Mouse (Mus musculus): ENCODE data around the gene Pla2g16. TPM values are rescaled to one million over a fixed set of nuclear protein-coding genes. Genes with fewer than 3 reads are reported as not detected.

The Pla2g16 gene
- polyA plus RNA-seq, 1 experiment from 2014 or later, result 10.0 TPM

GRCm38 (mm10) chr19:7566826-7567225, 9.6 kb downstream of the Pla2g16 start:
- no peaks in the 10 kb centered on the region for H3K27me3 ChIP-seq
- no peak overlapping the region for H3K27ac ChIP-seq
- H3K4me2 ChIP-seq, result no peak overlapping the region
- no peak overlapping the region for H3K9ac ChIP-seq
- no peak overlapping the region for H3K4me3 ChIP-seq
- H3K36me3 ChIP-seq, result no peaks in the 10 kb centered on the region
- ATAC-seq (ENCODE audit: insufficient number of reproducible peaks, insufficient read depth, low FRiP score, low TSS enrichment, low read depth), result no peak
- H3K4me1 ChIP-seq, result peaks cover 32% of the 10 kb centered on the region
- 46% methylated on average over 3 of the region's 3 CpGs for WGBS
- H3K9me3 ChIP-seq, result no peaks in the 10 kb centered on the region

- H3K27ac ChIP-seq, result peak overlapping the region; percentile 57
- H3K4me2 ChIP-seq, result no peak overlapping the region
- no peak overlapping the region for H3K9ac ChIP-seq
- 8% methylated on average over 3 of the region's 3 CpGs for WGBS
- no peaks in the 10 kb centered on the region for H3K9me3 ChIP-seq
- H3K27me3 ChIP-seq, result no peaks in the 10 kb centered on the region
- H3K4me3 ChIP-seq, result no peak overlapping the region
- no peak for ATAC-seq (ENCODE audit: insufficient number of reproducible peaks, insufficient read depth, low FRiP score, low TSS enrichment, low read depth)
- no peaks in the 10 kb centered on the region for H3K36me3 ChIP-seq
- peaks cover 22% of the 10 kb centered on the region for H3K4me1 ChIP-seq
Measured at GRCm38 (mm10) chr19:7568364-7568763, 11.1 kb downstream of the Pla2g16 start.

- Histone ChIP-seq H3K4me3 (no peak overlapping the region), H3K27me3 (no peaks in the 10 kb centered on the region), H3K9ac (no peak overlapping the region), H3K36me3 (no peaks in the 10 kb centered on the region), H3K4me2 (no peak overlapping the region), H3K9me3 (no peaks in the 10 kb centered on the region), H3K4me1 (peaks cover 16% of the 10 kb centered on the region), H3K27ac (no peak overlapping the region)
- no peak for ATAC-seq (ENCODE audit: insufficient number of reproducible peaks, insufficient read depth, low FRiP score, low TSS enrichment, low read depth)
- 80% methylated on average over 5 of the region's 5 CpGs for WGBS
Measured at GRCm38 (mm10) chr19:7569650-7570049, 12.4 kb downstream of the Pla2g16 start.

DNA sequence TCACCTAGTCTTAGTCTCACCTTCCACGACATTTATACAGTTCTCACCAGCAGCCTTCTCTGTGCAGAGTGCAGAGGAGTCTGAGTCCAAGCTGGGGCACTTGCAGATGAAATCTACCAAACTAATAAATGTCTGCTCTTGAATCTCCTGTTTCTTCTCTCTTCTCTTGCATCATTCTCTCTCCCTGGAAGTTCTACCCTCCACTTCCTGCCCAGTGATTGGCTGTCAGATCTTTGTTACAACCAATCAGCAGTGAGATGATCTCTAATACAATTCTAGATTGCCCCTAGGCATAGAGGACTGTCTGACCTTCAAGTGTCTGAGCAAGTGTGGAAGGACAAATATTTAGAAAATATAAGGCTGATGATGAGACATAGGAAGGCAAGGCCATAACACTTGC, 18.9 kb downstream of the Pla2g16 start:
- 77% methylated on average over 1 of the region's 1 CpGs for WGBS
- Histone ChIP-seq H3K4me2 (no peak overlapping the region), H3K9me3 (no peaks in the 10 kb centered on the region), H3K27ac (no peak overlapping the region), H3K27me3 (no peaks in the 10 kb centered on the region), H3K4me1 (no peaks in the 10 kb centered on the region), H3K36me3 (no peaks in the 10 kb centered on the region), H3K9ac (no peak overlapping the region), H3K4me3 (no peak overlapping the region)
- ATAC-seq (ENCODE audit: insufficient number of reproducible peaks, insufficient read depth, low FRiP score, low TSS enrichment, low read depth), result no peak

DNA sequence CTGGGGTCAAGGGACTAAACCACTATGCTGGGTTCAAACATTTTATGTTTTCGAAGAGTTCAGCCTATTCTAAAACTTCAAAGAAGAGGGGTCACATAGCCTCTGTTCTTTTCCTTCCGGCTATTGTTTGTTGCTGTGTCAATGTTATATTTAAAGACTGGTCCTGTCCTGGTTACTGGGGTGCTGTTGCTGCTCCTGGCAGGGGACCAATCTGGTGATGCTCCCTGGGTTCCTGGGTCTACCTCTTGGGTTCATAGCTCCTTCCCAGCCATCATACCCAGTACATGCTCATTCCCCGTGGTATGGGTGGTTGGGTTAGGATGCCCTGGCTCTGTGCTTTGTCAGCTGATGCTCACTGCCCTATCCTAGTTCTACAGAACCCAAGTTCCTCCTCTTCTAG, 20.5 kb downstream of the Pla2g16 start:
- 85% methylated on average over 3 of the region's 3 CpGs for WGBS
- ATAC-seq (ENCODE audit: insufficient number of reproducible peaks, insufficient read depth, low FRiP score, low TSS enrichment, low read depth), result no peak
- Histone ChIP-seq H3K27me3 (no peaks in the 10 kb centered on the region), H3K9me3 (no peaks in the 10 kb centered on the region), H3K36me3 (no peaks in the 10 kb centered on the region), H3K4me2 (no peak overlapping the region), H3K9ac (no peak overlapping the region), H3K27ac (no peak overlapping the region), H3K4me1 (0 out of 2 replicates have a peak, but pooled peaks cover under 1% of the 10 kb centered on the region), H3K4me3 (no peak overlapping the region)

GRCm38 (mm10) chr19:7581042-7581441, 23.8 kb downstream of the Pla2g16 start:
- no peaks in the 10 kb centered on the region for H3K9me3 ChIP-seq
- H3K27me3 ChIP-seq, result no peaks in the 10 kb centered on the region
- ATAC-seq (ENCODE audit: insufficient number of reproducible peaks, insufficient read depth, low FRiP score, low TSS enrichment, low read depth), result no peak
- no peaks in the 10 kb centered on the region for H3K36me3 ChIP-seq
- H3K9ac ChIP-seq, result no peak overlapping the region
- H3K4me3 ChIP-seq, result no peak overlapping the region
- H3K4me2 ChIP-seq, result no peak overlapping the region
- peaks cover 8% of the 10 kb centered on the region; the same call in 1 of the 2 replicates for H3K4me1 ChIP-seq
- H3K27ac ChIP-seq, result no peak overlapping the region
- WGBS, result 61% methylated on average over 5 of the region's 5 CpGs

DNA sequence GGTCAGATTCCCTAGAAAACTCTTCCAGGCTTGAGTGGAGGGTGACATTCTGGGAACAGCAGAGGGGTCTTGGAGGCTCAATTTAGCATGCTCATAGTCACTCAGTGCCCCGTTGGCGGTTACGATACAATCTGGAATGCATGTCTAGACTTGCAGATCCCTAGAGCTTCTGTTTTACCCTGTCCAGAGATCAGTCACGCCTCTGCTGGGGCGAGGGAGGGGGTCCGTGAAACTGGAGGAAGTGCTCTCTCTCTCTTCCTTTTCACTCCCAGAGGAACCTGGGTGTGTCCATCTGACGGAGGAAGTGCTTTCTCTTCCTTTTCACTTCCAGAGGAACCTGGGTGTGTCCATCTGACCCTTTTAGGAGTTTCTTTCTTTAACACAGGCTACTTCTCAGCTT, 25.8 kb downstream of the Pla2g16 start:
- Histone ChIP-seq H3K27me3 (no peaks in the 10 kb centered on the region), H3K4me1 (peaks cover 8% of the 10 kb centered on the region; the same call in 1 of the 2 replicates), H3K27ac (no peak overlapping the region), H3K9ac (no peak overlapping the region), H3K4me3 (no peak overlapping the region), H3K4me2 (no peak overlapping the region), H3K9me3 (no peaks in the 10 kb centered on the region; the same call in 1 of the 2 replicates), H3K36me3 (no peaks in the 10 kb centered on the region)
- 43% methylated on average over 7 of the region's 7 CpGs for WGBS
- ATAC-seq (ENCODE audit: insufficient number of reproducible peaks, insufficient read depth, low FRiP score, low TSS enrichment, low read depth), result no peak

GRCm38 (mm10) chr19:7583599-7583998, 26.3 kb downstream of the Pla2g16 start:
- Histone ChIP-seq H3K9ac (no peak overlapping the region), H3K27ac (no peak overlapping the region), H3K4me1 (peaks cover 8% of the 10 kb centered on the region; the same call in 1 of the 2 replicates), H3K36me3 (no peaks in the 10 kb centered on the region), H3K4me2 (no peak overlapping the region), H3K27me3 (no peaks in the 10 kb centered on the region), H3K4me3 (no peak overlapping the region), H3K9me3 (no peaks in the 10 kb centered on the region; the same call in 1 of the 2 replicates)
- 64% methylated on average over 3 of the region's 3 CpGs for WGBS
- ATAC-seq (ENCODE audit: insufficient number of reproducible peaks, insufficient read depth, low FRiP score, low TSS enrichment, low read depth), result no peak

DNA sequence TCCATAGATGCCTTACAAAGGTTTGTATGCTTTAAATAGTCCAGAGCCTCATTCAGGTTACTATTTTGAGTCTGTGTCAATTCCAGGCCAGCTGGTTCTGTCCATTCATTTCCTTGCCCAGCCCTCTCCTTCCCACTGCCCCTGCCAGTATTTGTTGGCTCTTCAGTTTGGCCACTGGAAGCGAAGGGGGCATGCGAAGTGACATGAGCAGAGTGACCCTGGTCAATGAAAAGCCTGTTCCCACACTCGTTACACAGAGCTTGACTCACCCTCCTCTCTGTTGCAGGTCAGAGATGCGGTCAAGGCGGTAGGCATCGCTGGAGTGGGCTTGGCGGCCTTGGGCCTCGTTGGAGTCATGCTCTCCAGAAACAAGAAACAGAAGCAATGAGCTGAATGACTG, 28.0 kb downstream of the Pla2g16 start:
- Histone ChIP-seq H3K4me1 (peaks cover 8% of the 10 kb centered on the region; the same call in 1 of the 2 replicates), H3K9ac (no peak overlapping the region), H3K36me3 (no peaks in the 10 kb centered on the region), H3K4me3 (no peak overlapping the region), H3K27me3 (no peaks in the 10 kb centered on the region), H3K9me3 (no peaks in the 10 kb centered on the region; the same call in 1 of the 2 replicates), H3K27ac (no peak overlapping the region), H3K4me2 (no peak overlapping the region)
- WGBS, result 86% methylated on average over 8 of the region's 8 CpGs
- ATAC-seq (ENCODE audit: insufficient number of reproducible peaks, insufficient read depth, low FRiP score, low TSS enrichment, low read depth), result no peak

GRCm38 (mm10) chr19:7585764-7586163, 28.5 kb downstream of the Pla2g16 start:
- Histone ChIP-seq H3K36me3 (no peaks in the 10 kb centered on the region), H3K27me3 (no peaks in the 10 kb centered on the region), H3K9ac (no peak overlapping the region), H3K27ac (no peak overlapping the region), H3K4me1 (peaks cover 8% of the 10 kb centered on the region; the same call in 1 of the 2 replicates), H3K4me2 (no peak overlapping the region), H3K9me3 (no peaks in the 10 kb centered on the region; the same call in 1 of the 2 replicates), H3K4me3 (no peak overlapping the region)
- no peak for ATAC-seq (ENCODE audit: insufficient number of reproducible peaks, insufficient read depth, low FRiP score, low TSS enrichment, low read depth)
- 94% methylated on average over 6 of the region's 6 CpGs for WGBS

GRCm38 (mm10) chr19:7590795-7591194, 33.5 kb downstream of the Pla2g16 start:
- Histone ChIP-seq H3K9ac (no peak overlapping the region), H3K27ac (no peak overlapping the region), H3K4me1 (0 out of 2 replicates have a peak, but pooled peaks cover 3% of the 10 kb centered on the region), H3K9me3 (no peaks in the 10 kb centered on the region; the same call in 1 of the 2 replicates), H3K4me3 (no peak overlapping the region), H3K4me2 (no peak overlapping the region), H3K27me3 (no peaks in the 10 kb centered on the region), H3K36me3 (no peaks in the 10 kb centered on the region)
- no peak for ATAC-seq (ENCODE audit: insufficient number of reproducible peaks, insufficient read depth, low FRiP score, low TSS enrichment, low read depth)

GRCm38 (mm10) chr19:7592018-7592417, 34.8 kb downstream of the Pla2g16 start:
- Histone ChIP-seq H3K27me3 (no peaks in the 10 kb centered on the region), H3K4me3 (no peak overlapping the region), H3K4me2 (no peak overlapping the region), H3K9ac (no peak overlapping the region), H3K4me1 (0 out of 2 replicates have a peak, but pooled peaks cover 3% of the 10 kb centered on the region), H3K27ac (no peak overlapping the region), H3K36me3 (no peaks in the 10 kb centered on the region), H3K9me3 (no peaks in the 10 kb centered on the region; the same call in 1 of the 2 replicates)
- 39% methylated on average over 3 of the region's 3 CpGs for WGBS
- ATAC-seq (ENCODE audit: insufficient number of reproducible peaks, insufficient read depth, low FRiP score, low TSS enrichment, low read depth), result no peak

All from embryonic facial prominence, embryonic 13.5 days (tissue).